Mouse (Mus musculus) stomach, embryonic 15.5 days (tissue): ENCODE measurements at regions not wholly inside any gene's neighbourhood (a gene's known extent, or its start where the extent isn't known, plus 50 kb on each side); places are given as distances from the start of the nearest gene placed in this dataset.
"Not testable (repeated sequence)": the region's sequence is repeated elsewhere in the genome, so short reads cannot be mapped to it uniquely, and the experiment has no call there.

Experiments used
- ATAC-seq: fragments of 200-750 bp; cut with Nextera tagmentation; 2 replicates; pipeline ENCODE4 v1.8.0; 2017; ENCODE audit warnings: low read depth, moderate number of reproducible peaks, moderate TSS enrichment; ENCODE audit not compliant: insufficient read depth, low FRiP score
- H3K27ac ChIP-seq: fragments of 300-500 bp; sonication (generic); 2 replicates; pipeline ENCODE4 v1.5.1; 2015; ENCODE audit warnings: mild to moderate bottlenecking, inconsistent platforms
- H3K27me3 ChIP-seq: fragments of 300-500 bp; sonication (generic); replicated peaks from 2 replicates; pipeline ENCODE4 v1.6.1; 2015; ENCODE audit warnings: inconsistent platforms
- H3K36me3 ChIP-seq: fragments of 300-500 bp; sonication (generic); 2 replicates; pipeline ENCODE4 v1.6.1; 2015; ENCODE audit warnings: inconsistent platforms
- H3K4me1 ChIP-seq: fragments of 300-500 bp; sonication (generic); 2 replicates; pipeline ENCODE4 v1.6.1; 2015; ENCODE audit warnings: inconsistent platforms
- H3K4me2 ChIP-seq: fragments of 300-500 bp; sonication (generic); 2 replicates; pipeline ENCODE4 v1.6.1; 2015; ENCODE audit warnings: mild to moderate bottlenecking, inconsistent platforms
- H3K4me3 ChIP-seq: fragments of 300-500 bp; sonication (generic); replicated peaks from 2 replicates; pipeline ENCODE4 v1.5.1; 2015; ENCODE audit warnings: inconsistent platforms
- H3K9ac ChIP-seq: fragments of 300-500 bp; sonication (generic); 2 replicates; pipeline ENCODE4 v1.6.1; 2015; ENCODE audit warnings: inconsistent platforms
- H3K9me3 ChIP-seq: fragments of 300-500 bp; sonication (generic); 2 replicates; pipeline ENCODE4 v1.6.1; 2016; ENCODE audit warnings: inconsistent platforms
- WGBS: fragments of 180-500 bp; shearing (Covaris S2); methylation state at CpG from one replicate; pipeline ENCODE4 v1.1.7; 2015; 5-methylcytosine and 5-hydroxymethylcytosine counted together

- Histone ChIP-seq H3K27ac (no peak overlapping the region), H3K4me2 (no peak overlapping the region), H3K4me1 (no peaks in the 10 kb centered on the region), H3K36me3 (no peaks in the 10 kb centered on the region), H3K9me3 (no peaks in the 10 kb centered on the region), H3K9ac (no peak overlapping the region), H3K4me3 (no peak overlapping the region), H3K27me3 (no peaks in the 10 kb centered on the region)
- no peak for ATAC-seq
These were observed 698.5 kb downstream of the Triml1 start for GRCm38 (mm10) chr8:42442786-42443185.

- H3K27ac ChIP-seq: no peak overlapping the region
- no peaks in the 10 kb centered on the region for H3K4me1 ChIP-seq
- H3K36me3 ChIP-seq: no peaks in the 10 kb centered on the region
- ATAC-seq: no peak
- no peak overlapping the region for H3K4me2 ChIP-seq
- no peaks in the 10 kb centered on the region for H3K27me3 ChIP-seq
- no peak overlapping the region for H3K9ac ChIP-seq
- 46% methylated on average over 2 of the region's 2 CpGs for WGBS
- H3K9me3 ChIP-seq: no peaks in the 10 kb centered on the region
- no peak overlapping the region for H3K4me3 ChIP-seq
These were observed 738.7 kb downstream of the Triml1 start for GRCm38 (mm10) chr8:42402632-42403031.

GRCm38 (mm10) chr8:42396886-42397285, 744.4 kb downstream of the Triml1 start:
- Histone ChIP-seq H3K4me1 (no peaks in the 10 kb centered on the region), H3K36me3 (no peaks in the 10 kb centered on the region), H3K4me2 (no peak overlapping the region), H3K27me3 (no peaks in the 10 kb centered on the region), H3K9ac (no peak overlapping the region), H3K4me3 (no peak overlapping the region), H3K27ac (no peak overlapping the region), H3K9me3 (no peaks in the 10 kb centered on the region)
- no peak for ATAC-seq
- WGBS: 73% methylated on average over 3 of the region's 3 CpGs

- no peaks in the 10 kb centered on the region for H3K36me3 ChIP-seq
- H3K4me2 ChIP-seq: no peak overlapping the region
- no peak overlapping the region for H3K4me3 ChIP-seq
- H3K27me3 ChIP-seq: no peaks in the 10 kb centered on the region
- no peaks in the 10 kb centered on the region for H3K4me1 ChIP-seq
- 66% methylated on average over 3 of the region's 3 CpGs for WGBS
- H3K9me3 ChIP-seq: no peaks in the 10 kb centered on the region
- ATAC-seq: no peak
- no peak overlapping the region for H3K27ac ChIP-seq
- H3K9ac ChIP-seq: no peak overlapping the region
These were observed 752.5 kb downstream of the Triml1 start for GRCm38 (mm10) chr8:42388816-42389215.

- no peak overlapping the region for H3K27ac ChIP-seq
- H3K4me3 ChIP-seq: no peak overlapping the region
- H3K9me3 ChIP-seq: no peaks in the 10 kb centered on the region
- H3K4me1 ChIP-seq: no peaks in the 10 kb centered on the region
- 42% methylated on average over 3 of the region's 3 CpGs for WGBS
- H3K4me2 ChIP-seq: no peak overlapping the region
- H3K9ac ChIP-seq: no peak overlapping the region
- no peak for ATAC-seq
- H3K36me3 ChIP-seq: no peaks in the 10 kb centered on the region
- H3K27me3 ChIP-seq: no peaks in the 10 kb centered on the region
These were observed 793.1 kb downstream of the Triml1 start for GRCm38 (mm10) chr8:42348073-42348603.

GRCm38 (mm10) chr8:42334708-42335107, 806.6 kb downstream of the Triml1 start:
- Histone ChIP-seq H3K27ac (no peak overlapping the region), H3K4me1 (no peaks in the 10 kb centered on the region), H3K27me3 (no peaks in the 10 kb centered on the region), H3K4me2 (no peak overlapping the region), H3K9me3 (no peaks in the 10 kb centered on the region), H3K4me3 (no peak overlapping the region), H3K36me3 (no peaks in the 10 kb centered on the region), H3K9ac (no peak overlapping the region)
- ATAC-seq: no peak
- 91% methylated on average over 9 of the region's 9 CpGs for WGBS

GRCm38 (mm10) chr8:42324663-42325062, 816.6 kb downstream of the Triml1 start:
- Histone ChIP-seq H3K36me3 (no peaks in the 10 kb centered on the region), H3K4me2 (no peak overlapping the region), H3K9ac (no peak overlapping the region), H3K4me3 (no peak overlapping the region), H3K27me3 (no peaks in the 10 kb centered on the region), H3K4me1 (no peaks in the 10 kb centered on the region), H3K9me3 (no peaks in the 10 kb centered on the region), H3K27ac (no peak overlapping the region)
- ATAC-seq: no peak
- 67% methylated on average over 4 of the region's 4 CpGs for WGBS

- no peaks in the 10 kb centered on the region for H3K27me3 ChIP-seq
These were observed 818.4 kb downstream of the Triml1 start for GRCm38 (mm10) chr8:42322862-42323261.

GRCm38 (mm10) chr8:42311060-42311459, 830.2 kb downstream of the Triml1 start:
- no peak for ATAC-seq
- no peaks in the 10 kb centered on the region for H3K9me3 ChIP-seq
- no peak overlapping the region for H3K27ac ChIP-seq
- H3K36me3 ChIP-seq: no peaks in the 10 kb centered on the region
- no peak overlapping the region for H3K9ac ChIP-seq
- H3K4me3 ChIP-seq: no peak overlapping the region
- WGBS: 52% methylated on average over 1 of the region's 1 CpGs
- no peaks in the 10 kb centered on the region for H3K4me1 ChIP-seq
- no peak overlapping the region for H3K4me2 ChIP-seq
- no peaks in the 10 kb centered on the region for H3K27me3 ChIP-seq

More at GRCm38 (mm10) chr8:42322862-42323261, 818.4 kb downstream of the Triml1 start:
- no peaks in the 10 kb centered on the region for H3K9me3 ChIP-seq
- no peak overlapping the region for H3K9ac ChIP-seq
- H3K4me1 ChIP-seq: no peaks in the 10 kb centered on the region
- H3K4me2 ChIP-seq: no peak overlapping the region
- no peaks in the 10 kb centered on the region for H3K36me3 ChIP-seq
- no peak overlapping the region for H3K27ac ChIP-seq
- no peak overlapping the region for H3K4me3 ChIP-seq
- ATAC-seq: no peak

GRCm38 (mm10) chr8:42291392-42291791, 849.9 kb downstream of the Triml1 start:
- Histone ChIP-seq H3K4me2 (no peak overlapping the region), H3K36me3 (no peaks in the 10 kb centered on the region), H3K9ac (no peak overlapping the region), H3K4me3 (no peak overlapping the region), H3K27me3 (no peaks in the 10 kb centered on the region), H3K4me1 (no peaks in the 10 kb centered on the region), H3K27ac (no peak overlapping the region), H3K9me3 (no peaks in the 10 kb centered on the region)
- ATAC-seq: no peak

GRCm38 (mm10) chr8:42282011-42282410, 859.3 kb downstream of the Triml1 start:
- no peaks in the 10 kb centered on the region for H3K4me1 ChIP-seq
- H3K27ac ChIP-seq: no peak overlapping the region
- 89% methylated on average over 2 of the region's 2 CpGs for WGBS
- no peaks in the 10 kb centered on the region for H3K36me3 ChIP-seq
- ATAC-seq: no peak
- no peak overlapping the region for H3K4me2 ChIP-seq
- no peaks in the 10 kb centered on the region for H3K9me3 ChIP-seq
- no peaks in the 10 kb centered on the region for H3K27me3 ChIP-seq
- no peak overlapping the region for H3K4me3 ChIP-seq
- H3K9ac ChIP-seq: no peak overlapping the region

GRCm38 (mm10) chr8:42253358-42253757, 836.5 kb upstream of the Frg1 start:
- no peaks in the 10 kb centered on the region for H3K36me3 ChIP-seq
- no peak overlapping the region for H3K27ac ChIP-seq
- ATAC-seq: no peak
- WGBS: 93% methylated on average over 1 of the region's 1 CpGs
- no peaks in the 10 kb centered on the region for H3K9me3 ChIP-seq
- no peak overlapping the region for H3K4me3 ChIP-seq
- no peak overlapping the region for H3K9ac ChIP-seq
- H3K4me2 ChIP-seq: no peak overlapping the region
- no peaks in the 10 kb centered on the region for H3K4me1 ChIP-seq
- H3K27me3 ChIP-seq: no peaks in the 10 kb centered on the region

- not testable (repeated sequence) for H3K4me3 ChIP-seq, H3K36me3 ChIP-seq, H3K4me1 ChIP-seq, H3K4me2 ChIP-seq, H3K9ac ChIP-seq, ATAC-seq, H3K27ac ChIP-seq, H3K9me3 ChIP-seq, H3K27me3 ChIP-seq
- 70% methylated on average over 1 of the region's 1 CpGs for whole genome bisulfite sequencing
These were observed 825.4 kb upstream of the Frg1 start for GRCm38 (mm10) chr8:42242321-42242720.
